Mouse (Mus musculus) liver, postnatal 0 days (tissue): Measurements from ENCODE around the gene Ehhadh. TPM values are rescaled to one million over a fixed set of nuclear protein-coding genes. Genes with fewer than 3 reads are reported as not detected.

Experiments used
- ATAC-seq: fragments of 200-750 bp; cut with Nextera tagmentation; 2 replicates; pipeline ENCODE4 v1.8.0; 2017; ENCODE audit warnings: mild to moderate bottlenecking, moderate library complexity
- DNase-seq: peaks from one replicate; pipeline ENCODE4 v3.0.0-alpha.2; 2016
- H3K27ac ChIP-seq: fragments of 300-500 bp; sonication (generic); 2 replicates; pipeline ENCODE4 v1.5.1; 2014; ENCODE audit warnings: antibody characterized with exemption, moderate library complexity, mild to moderate bottlenecking, low read depth
- H3K27me3 ChIP-seq: fragments of 300-500 bp; sonication (generic); 2 replicates; pipeline ENCODE4 v1.6.1; 2014; ENCODE audit warnings: low read length, control low read depth, mixed read lengths; ENCODE audit not compliant: insufficient read depth
- H3K36me3 ChIP-seq: fragments of 300-500 bp; sonication (generic); replicated peaks from 2 replicates; pipeline ENCODE4 v1.6.1; 2014; ENCODE audit warnings: mild to moderate bottlenecking, control low read depth, low read length, moderate library complexity, mixed read lengths; ENCODE audit not compliant: insufficient read depth
- H3K4me1 ChIP-seq: fragments of 300-500 bp; sonication (generic); 2 replicates; pipeline ENCODE4 v1.6.1; 2014; ENCODE audit warnings: antibody characterized with exemption, mild to moderate bottlenecking, control low read depth; ENCODE audit not compliant: insufficient read depth
- H3K4me2 ChIP-seq: fragments of 300-500 bp; sonication (generic); 2 replicates; pipeline ENCODE4 v1.6.1; 2014; ENCODE audit warnings: low read depth, mild to moderate bottlenecking, low read length, moderate library complexity, mixed read lengths
- H3K4me3 ChIP-seq: fragments of 300-500 bp; sonication (generic); 2 replicates; pipeline ENCODE4 v1.5.1; 2014; ENCODE audit warnings: low read depth, low read length
- H3K9ac ChIP-seq: fragments of 300-500 bp; sonication (generic); replicated peaks from 2 replicates; pipeline ENCODE4 v1.6.1; 2014; ENCODE audit warnings: mild to moderate bottlenecking, moderate library complexity
- H3K9me3 ChIP-seq: fragments of 300-500 bp; sonication (generic); 2 replicates; pipeline ENCODE4 v1.6.1; 2016; ENCODE audit warnings: mild to moderate bottlenecking, control low read depth, low read length, mixed read lengths
- CTCF ChIP-seq: sonication (generic); IDR thresholded peaks from 2 replicates; pipeline ENCODE4 v1.5.1; 2016; ENCODE audit warnings: antibody characterized with exemption, low read depth
- EP300 ChIP-seq: IDR thresholded peaks from 2 replicates; pipeline ENCODE4 v1.6.1; 2016; ENCODE audit warnings: antibody characterized with exemption, low read depth, mild to moderate bottlenecking
- WGBS: fragments of 180-500 bp; shearing (Covaris S2); extraction: QIAGEN DNeasy Blood & Tissue Kit; methylation state at CpG from one replicate; pipeline ENCODE4 v1.1.7; 2014; ENCODE audit not compliant: insufficient replicate concordance; 5-methylcytosine and 5-hydroxymethylcytosine counted together
- polyA plus RNA-seq: library from polyadenylated mRNA; unstranded; fragments of >200 nt; fragmentation: Nextera tagmentation; extraction: Ambion mirVana; gene quantifications from 2 replicates; pipeline ENCODE4 v1.2.1, GENCODE M21; 2015

Gene Ehhadh
- 176 and 215 TPM in 2 replicates for polyA plus RNA-seq

- no peaks in the 10 kb centered on the region for H3K27me3 ChIP-seq
- H3K27ac ChIP-seq, result peak within 1 kb of the TSS; percentile 72
- WGBS, result 10% methylated on average over 25 of the region's 28 CpGs
Observed at GRCm38 (mm10) chr16:21787516-21788353, at the start of gene Ehhadh. Gene Ehhadh, minus strand, starts transcription at chr16:21787807.

GRCm38 (mm10) chr16:21836311-21837072 lies 48.9 kb upstream of the Ehhadh start:
- Histone ChIP-seq H3K36me3 (no peaks in the 10 kb centered on the region), H3K9ac (no peak overlapping the region), H3K4me3 (no peak overlapping the region), H3K4me1 (no peaks in the 10 kb centered on the region), H3K27me3 (no peaks in the 10 kb centered on the region), H3K27ac (no peak overlapping the region), H3K4me2 (no peak overlapping the region), H3K9me3 (no peaks in the 10 kb centered on the region)
- DNase-seq, result no peak
- WGBS, result 43% methylated on average over 7 of the region's 7 CpGs
- peak; percentile 57 for TF ChIP-seq CTCF
- no peak for TF ChIP-seq EP300
- ATAC-seq, result no peak

More at GRCm38 (mm10) chr16:21787516-21788353, at the start of gene Ehhadh:
- peak within 1 kb of the TSS; percentile 55 for H3K4me3 ChIP-seq
- H3K9ac ChIP-seq, result peak within 1 kb of the TSS; percentile 62
- H3K4me1 ChIP-seq, result peaks cover 28% of the 10 kb centered on the region
- no peaks in the 10 kb centered on the region for H3K36me3 ChIP-seq
- TF ChIP-seq EP300 (peak; percentile 71; the same call in 1 of the 2 replicates), CTCF (no peak)
- H3K4me2 ChIP-seq, result peak within 1 kb of the TSS; percentile 78
- peak; percentile 76 for DNase-seq
- ATAC-seq, result peak; percentile 86
- no peaks in the 10 kb centered on the region for H3K9me3 ChIP-seq

GRCm38 (mm10) chr16:21835584-21835931 lies 48.0 kb upstream of the Ehhadh start:
- Histone ChIP-seq H3K4me2 (no peak overlapping the region), H3K4me3 (no peak overlapping the region), H3K27ac (no peak overlapping the region), H3K4me1 (no peaks in the 10 kb centered on the region), H3K9ac (no peak overlapping the region), H3K9me3 (no peaks in the 10 kb centered on the region), H3K36me3 (no peaks in the 10 kb centered on the region), H3K27me3 (no peaks in the 10 kb centered on the region)
- DNase-seq (no peak), ATAC-seq (no peak)
- no peak for TF ChIP-seq CTCF
- no peak for TF ChIP-seq EP300
- 54% methylated on average over 7 of the region's 7 CpGs for WGBS

GRCm38 (mm10) chr16:21834866-21835583 lies 47.4 kb upstream of the Ehhadh start:
- H3K27me3 ChIP-seq, result no peaks in the 10 kb centered on the region
- no peak overlapping the region for H3K4me3 ChIP-seq
- no peaks in the 10 kb centered on the region for H3K9me3 ChIP-seq
- H3K4me1 ChIP-seq, result no peaks in the 10 kb centered on the region
- ATAC-seq, result no peak
- no peak overlapping the region for H3K27ac ChIP-seq
- H3K9ac ChIP-seq, result no peak overlapping the region
- no peak for DNase-seq
- 71% methylated on average over 8 of the region's 8 CpGs for WGBS
- TF ChIP-seq EP300, result no peak
- no peak for TF ChIP-seq CTCF
- no peak overlapping the region for H3K4me2 ChIP-seq
- no peaks in the 10 kb centered on the region for H3K36me3 ChIP-seq

GRCm38 (mm10) chr16:21833970-21834369 lies 46.4 kb upstream of the Ehhadh start:
- Histone ChIP-seq H3K9ac (no peak overlapping the region), H3K27ac (no peak overlapping the region), H3K27me3 (no peaks in the 10 kb centered on the region), H3K36me3 (no peaks in the 10 kb centered on the region), H3K9me3 (no peaks in the 10 kb centered on the region), H3K4me3 (no peak overlapping the region), H3K4me2 (no peak overlapping the region), H3K4me1 (no peaks in the 10 kb centered on the region)
- peak; percentile 24; the same call in 1 of the 2 replicates for ATAC-seq
- DNase-seq, result no peak
- no peak for TF ChIP-seq EP300
- TF ChIP-seq CTCF, result no peak
- WGBS, result 73% methylated on average over 10 of the region's 10 CpGs

GRCm38 (mm10) chr16:21833469-21833868 lies 45.9 kb upstream of the Ehhadh start:
- Histone ChIP-seq H3K4me3 (no peak overlapping the region), H3K4me1 (no peaks in the 10 kb centered on the region), H3K9ac (no peak overlapping the region), H3K27ac (no peak overlapping the region), H3K27me3 (no peaks in the 10 kb centered on the region), H3K4me2 (no peak overlapping the region), H3K36me3 (no peaks in the 10 kb centered on the region), H3K9me3 (no peaks in the 10 kb centered on the region)
- TF ChIP-seq EP300, result no peak
- peak; percentile 39 for TF ChIP-seq CTCF
- WGBS, result 70% methylated on average over 1 of the region's 1 CpGs
- DNase-seq (no peak), ATAC-seq (no peak)
